Mouse (Mus musculus) testis, adult 10 weeks (tissue): ENCODE data around the gene Slc10a6. TPM values are rescaled to one million over a fixed set of nuclear protein-coding genes. Genes with fewer than 3 reads are reported as not detected.

Source experiments
- polyA plus RNA-seq: library from polyadenylated mRNA; stranded (reverse); fragments of 350-450 nt; fragmentation: Illumina TruSeq; extraction: RNeasy Lipid Tissue Mini Kit (QIAGEN cat#74804); gene quantifications from one replicate; pipeline ENCODE4 v1.2.3, GENCODE M21; 2014; ENCODE audit warnings: low read depth, low replicate concordance

Gene Slc10a6
- polyA plus RNA-seq = 0.87 TPM

GRCm38 (mm10) chr5:103629111-103629764 lies at the start of gene Slc10a6:
Slc10a6 (minus strand) TSS chr5:103629403.

GRCm38 (mm10) chr5:103655346-103656118 lies 26.3 kb upstream of the Slc10a6 start, which contains the start of gene 1700016H13Rik:
1700016H13Rik (minus strand) TSS chr5:103656010.

Other genes with a start within 250 kb of the Slc10a6 start
- 6.1 TPM for gene Ptpn13, start 204.2 kb downstream of the Slc10a6 start, polyA plus RNA-seq
- gene 1700016H13Rik, start 26.6 kb upstream of the Slc10a6 start, polyA plus RNA-seq = 522 TPM
- 2.2 TPM for gene Aff1, start 63.0 kb upstream of the Slc10a6 start, polyA plus RNA-seq